Mouse (Mus musculus): ENCODE data around the gene Fam107a.
A peak's percentile ranks its signal among the peaks of the same experiment; 100 is the strongest.

Gene Fam107a

DNA sequence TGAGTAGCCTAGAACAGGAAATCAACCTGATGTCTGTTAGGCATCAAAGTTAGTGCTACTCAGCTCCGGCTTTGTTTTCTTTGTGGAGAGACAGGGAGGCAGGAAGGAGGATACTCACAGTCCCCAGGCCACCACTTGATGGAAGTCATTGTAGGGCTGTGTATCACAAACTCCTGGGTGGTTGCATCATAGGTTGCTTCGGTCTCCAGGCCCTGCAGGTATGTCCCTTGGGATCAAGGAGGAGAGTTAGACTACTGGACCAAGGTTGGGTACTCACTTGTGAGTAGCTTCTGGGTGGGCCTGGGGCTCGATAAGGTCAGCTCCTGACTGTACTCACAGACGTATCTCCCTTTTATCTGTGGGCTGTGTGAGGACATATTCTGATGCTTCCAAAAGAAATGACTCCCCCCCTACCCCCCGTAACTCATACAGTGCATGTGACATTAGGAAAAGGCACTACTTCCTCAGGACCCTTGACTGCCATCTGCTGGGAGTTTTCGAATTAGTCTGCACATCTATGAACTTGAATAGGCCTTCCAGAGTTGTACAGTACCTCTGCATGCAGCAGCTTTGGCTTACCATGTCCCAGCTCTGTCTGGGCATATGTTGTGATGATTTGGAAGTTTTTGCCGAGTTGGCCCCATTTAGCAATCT lies 62.6 kb downstream of the Fam107a start:
- DNase-seq = peak; percentile 70

DNA sequence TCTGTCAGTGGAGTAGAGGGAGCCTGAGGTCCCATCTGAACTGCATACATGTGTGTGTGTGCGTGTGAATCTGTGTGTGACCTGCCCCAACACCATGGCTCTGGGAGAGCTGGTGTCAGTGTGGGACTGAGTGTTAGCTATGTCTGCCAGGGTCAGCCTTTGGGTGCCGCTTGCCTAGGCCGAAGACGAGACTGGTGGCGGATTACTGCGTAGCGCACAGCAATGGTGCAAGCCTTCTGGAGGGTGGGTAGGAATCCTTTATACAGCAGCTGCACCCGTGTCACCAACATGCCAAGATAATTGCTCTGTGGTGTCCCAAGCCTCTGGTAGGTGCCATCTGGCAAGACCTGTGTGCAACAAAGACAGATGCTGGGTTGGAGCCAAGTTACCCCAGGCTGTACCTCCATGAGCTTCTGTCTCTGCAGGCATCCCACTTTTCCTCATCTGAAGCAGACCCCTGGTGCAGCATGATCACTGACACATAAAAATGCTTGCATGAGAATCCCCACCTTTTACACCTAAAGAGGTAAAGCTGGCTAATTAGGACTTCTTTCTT lies 66.4 kb downstream of the Fam107a start:
- DNase-seq = no peak

DNA sequence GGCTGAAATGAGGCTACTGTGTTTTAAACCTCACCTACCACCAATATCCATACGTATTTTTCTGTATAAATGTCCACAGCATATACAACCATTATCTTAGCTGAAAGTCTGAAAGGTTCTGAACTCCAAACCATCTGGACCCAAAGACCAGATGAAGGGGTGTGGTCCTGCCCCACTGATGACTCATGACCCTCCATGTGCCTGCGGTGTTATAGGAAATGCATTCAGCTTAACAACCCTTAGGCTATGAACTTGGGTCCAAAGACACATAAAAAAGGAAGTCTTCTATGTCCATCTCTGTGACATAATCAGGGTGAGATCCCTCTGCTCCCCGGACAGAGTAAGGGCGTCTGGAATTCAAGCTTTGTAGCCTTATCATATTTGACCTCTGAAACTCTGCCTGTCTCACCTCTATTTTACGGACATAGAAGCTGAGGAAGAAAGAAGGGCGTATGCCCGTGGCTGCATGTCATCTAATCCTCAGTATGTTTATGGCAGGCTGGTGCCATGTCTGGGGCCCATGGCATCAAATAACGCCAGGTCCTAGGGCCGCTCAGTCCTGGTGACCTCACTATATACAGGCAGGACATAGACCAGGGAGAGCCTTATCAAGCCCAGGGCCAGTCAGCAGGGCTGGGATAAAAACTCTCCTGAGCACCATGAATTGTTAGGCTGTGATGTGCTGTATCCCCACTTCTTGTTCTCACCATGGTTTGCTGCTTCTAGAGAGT lies 67.5 kb downstream of the Fam107a start:
- DNase-seq = no peak

DNA sequence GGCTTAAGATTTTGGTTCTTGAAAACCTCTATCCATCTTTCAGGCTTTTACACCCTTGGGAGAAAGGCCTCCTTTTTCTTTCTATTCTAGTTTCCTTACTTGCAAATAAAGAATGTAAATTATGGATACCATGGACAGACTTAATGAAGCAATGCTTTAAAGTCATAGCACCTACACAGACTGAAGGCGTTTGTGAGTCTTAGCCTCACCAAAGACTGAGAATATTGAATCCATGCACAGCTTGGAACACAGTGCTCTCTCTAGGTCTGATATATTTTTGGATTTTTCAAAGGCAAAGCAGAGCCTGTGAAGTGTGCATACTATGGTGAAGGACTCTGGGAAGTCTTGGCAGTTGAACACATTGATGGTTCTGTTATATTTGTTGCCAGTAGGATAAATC lies 68.6 kb downstream of the Fam107a start:
- no peak for DNase-seq

DNA sequence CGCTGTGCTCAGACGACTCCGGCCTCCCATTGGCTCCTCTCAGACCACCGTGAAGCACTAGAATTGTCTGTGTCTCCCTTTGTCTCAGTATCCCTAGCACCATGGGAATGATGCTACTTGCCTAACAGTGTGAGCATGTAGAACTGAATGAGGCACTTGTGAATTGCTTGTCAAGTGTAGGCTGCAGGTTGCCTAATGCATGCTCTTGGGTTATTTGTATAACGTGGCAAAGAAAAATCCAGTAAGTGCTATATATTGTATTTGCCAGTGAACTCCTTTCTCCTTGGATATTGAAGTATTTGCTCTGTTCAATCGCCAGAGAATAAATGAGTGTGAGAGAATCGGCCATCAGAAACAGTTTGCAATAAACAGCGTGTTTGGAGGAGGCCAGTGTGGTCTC lies 70.9 kb downstream of the Fam107a start:
- DNase-seq = no peak
